Mouse (Mus musculus) myocyte (in vitro differentiated cells): Measurements from ENCODE around the gene Slc17a9. TPM values are rescaled to one million over a fixed set of nuclear protein-coding genes. Genes with fewer than 3 reads are reported as not detected.
A peak's percentile ranks its signal among the peaks of the same experiment; 100 is the strongest.

ENCODE experiments used
- H3K27me3 ChIP-seq: one replicate; pipeline ENCODE4 v1.6.1; 2011; ENCODE audit not compliant: control insufficient read depth, insufficient read depth, insufficient read length
- H3K36me3 ChIP-seq: one replicate; pipeline ENCODE4 v1.6.1; 2011; ENCODE audit not compliant: control insufficient read depth, insufficient read depth
- H3K4me2 ChIP-seq: one replicate; pipeline ENCODE4 v1.6.1; 2011; ENCODE audit warnings: low read depth, control low read depth
- H3K4me3 ChIP-seq: one replicate; pipeline ENCODE4 v1.5.1; 2011; ENCODE audit warnings: mild to moderate bottlenecking, control low read depth, moderate library complexity
- H3K79me2 ChIP-seq: one replicate; pipeline ENCODE4 v1.6.1; 2011; ENCODE audit not compliant: control insufficient read depth, insufficient read depth
- H3ac ChIP-seq: one replicate; pipeline ENCODE4 v1.6.1; 2011; ENCODE audit not compliant: control insufficient read depth, insufficient read length
- CEBPB ChIP-seq: IDR thresholded peaks from 2 replicates; pipeline ENCODE4 v1.6.1; 2011; ENCODE audit warnings: mild to moderate bottlenecking, moderate library complexity; ENCODE audit not compliant: poor library complexity, insufficient read depth, severe bottlenecking
- E2F4 ChIP-seq: IDR thresholded peaks from one replicate; pipeline ENCODE4 v1.6.1; 2011; ENCODE audit warnings: mild to moderate bottlenecking, control low read depth, moderate library complexity; ENCODE audit not compliant: insufficient read depth
- MAX ChIP-seq: IDR thresholded peaks from one replicate; pipeline ENCODE4 v1.6.1; 2011; ENCODE audit warnings: low read depth, mild to moderate bottlenecking, control low read depth
- MYOD1 ChIP-seq, 3 experiments: IDR thresholded peaks; one replicate each; pipeline ENCODE4 v1.6.1; 2011; ENCODE audit warnings: control low read depth in 2 of 3, low read depth in 2 of 3, mild to moderate bottlenecking in 2 of 3, moderate library complexity in 1 of 3; ENCODE audit not compliant: insufficient read length in 2 of 3, control insufficient read depth in 1 of 3
- MYOG ChIP-seq, 3 experiments: IDR thresholded peaks; one replicate each; pipeline ENCODE4 v1.6.1; 2011; ENCODE audit warnings: control low read depth in 2 of 3, low read depth in 2 of 3, mild to moderate bottlenecking in 2 of 3; ENCODE audit not compliant: insufficient read length in 2 of 3, control insufficient read depth in 1 of 3, insufficient read depth in 1 of 3
- POLR2A ChIP-seq: IDR thresholded peaks from one replicate; pipeline ENCODE4 v1.6.1; 2011; ENCODE audit warnings: low read depth, mild to moderate bottlenecking, control low read depth, moderate library complexity; ENCODE audit not compliant: insufficient read length
- POLR2AphosphoS2 ChIP-seq: IDR thresholded peaks from one replicate; pipeline ENCODE4 v1.6.1; 2011; ENCODE audit warnings: low read depth, control low read depth; ENCODE audit not compliant: insufficient read length
- REST ChIP-seq: IDR thresholded peaks from one replicate; pipeline ENCODE4 v1.6.1; 2011; ENCODE audit warnings: mild to moderate bottlenecking, control low read depth, moderate library complexity; ENCODE audit not compliant: insufficient read depth, insufficient read length
- SRF ChIP-seq: IDR thresholded peaks from one replicate; pipeline ENCODE4 v1.6.1; 2011; ENCODE audit warnings: low read depth; ENCODE audit not compliant: control insufficient read depth, insufficient read length
- TCF12 ChIP-seq: IDR thresholded peaks from one replicate; pipeline ENCODE4 v1.6.1; 2011; ENCODE audit warnings: mild to moderate bottlenecking, control low read depth; ENCODE audit not compliant: poor library complexity, insufficient read depth, severe bottlenecking
- TCF3 ChIP-seq: IDR thresholded peaks from one replicate; pipeline ENCODE4 v1.6.1; 2011; ENCODE audit warnings: low read depth, control low read depth; ENCODE audit not compliant: insufficient read length
- USF1 ChIP-seq: IDR thresholded peaks from one replicate; pipeline ENCODE4 v1.6.1; 2011; ENCODE audit warnings: low read depth, mild to moderate bottlenecking, control low read depth, moderate library complexity
- polyA plus RNA-seq: library from polyadenylated mRNA; unstranded; fragments of >200 nt; fragmentation: generic; extraction: Trizol; gene quantifications from one replicate; pipeline ENCODE4 v1.2.1, GENCODE M21; 2012; ENCODE audit warnings: missing spikeins

Slc17a9 gene
- polyA plus RNA-seq, 1 experiment: 0.22 TPM

- H3ac ChIP-seq: no peak overlapping the region
- no peak overlapping the region for H3K4me2 ChIP-seq
- TF ChIP-seq TCF12 (no peak), POLR2AphosphoS2 (no peak), REST (no peak), MAX (no peak), E2F4 (no peak), SRF (no peak), USF1 (no peak), MYOD1 (IDR thresholded peaks at IDR 0.05; ENCODE audit: control insufficient read depth in 1 of 3, insufficient read length in 2 of 3, low read depth in 2 of 3) (no peak), MYOG (IDR thresholded peaks at IDR 0.05; ENCODE audit: control insufficient read depth in 1 of 3, insufficient read depth in 1 of 3, insufficient read length in 2 of 3, low read depth in 2 of 3) (no peak), TCF3 (no peak), CEBPB (no peak), POLR2A (no peak)
- H3K4me3 ChIP-seq: no peak overlapping the region
- no peaks in the 10 kb centered on the region for H3K36me3 ChIP-seq
- peaks cover 8% of the 10 kb centered on the region for H3K27me3 ChIP-seq
- no peaks in the 10 kb centered on the region for H3K79me2 ChIP-seq
These were observed 30.1 kb downstream of the Slc17a9 start for GRCm38 (mm10) chr2:180754976-180755688.

- Histone ChIP-seq H3K27me3 (peaks cover 8% of the 10 kb centered on the region), H3K36me3 (no peaks in the 10 kb centered on the region), H3K4me3 (no peak overlapping the region), H3ac (no peak overlapping the region), H3K79me2 (no peaks in the 10 kb centered on the region), H3K4me2 (no peak overlapping the region)
- TF ChIP-seq POLR2AphosphoS2 (no peak), TCF3 (no peak), CEBPB (no peak), POLR2A (no peak), SRF (no peak), MYOG (IDR thresholded peaks at IDR 0.05; ENCODE audit: control insufficient read depth in 1 of 3, insufficient read depth in 1 of 3, insufficient read length in 2 of 3, low read depth in 2 of 3) (peak in 1 of 3 experiments; percentile 18), REST (peak; percentile 99)
These were observed 30.8 kb downstream of the Slc17a9 start for GRCm38 (mm10) chr2:180755896-180756295.

GRCm38 (mm10) chr2:180756786-180757185, 31.7 kb downstream of the Slc17a9 start:
- no peaks in the 10 kb centered on the region for H3K79me2 ChIP-seq
- H3K36me3 ChIP-seq: no peaks in the 10 kb centered on the region
- H3ac ChIP-seq: no peak overlapping the region
- no peak overlapping the region for H3K4me3 ChIP-seq
- no peak overlapping the region for H3K4me2 ChIP-seq
- no peak for TF ChIP-seq USF1
- no peak for TF ChIP-seq REST
- H3K27me3 ChIP-seq: peaks cover 12% of the 10 kb centered on the region

- Histone ChIP-seq H3K79me2 (no peaks in the 10 kb centered on the region), H3K27me3 (peaks cover 19% of the 10 kb centered on the region), H3K4me2 (no peak overlapping the region), H3ac (no peak overlapping the region), H3K4me3 (no peak overlapping the region), H3K36me3 (no peaks in the 10 kb centered on the region)
- TF ChIP-seq CEBPB (no peak), USF1 (no peak), TCF12 (no peak), POLR2A (no peak)
These were observed 33.6 kb downstream of the Slc17a9 start for GRCm38 (mm10) chr2:180758513-180759263.

GRCm38 (mm10) chr2:180764986-180765385, 39.9 kb downstream of the Slc17a9 start:
- Histone ChIP-seq H3K79me2 (no peaks in the 10 kb centered on the region), H3K27me3 (peaks cover 40% of the 10 kb centered on the region), H3K4me2 (no peak overlapping the region), H3ac (no peak overlapping the region), H3K4me3 (no peak overlapping the region), H3K36me3 (no peaks in the 10 kb centered on the region)
- TF ChIP-seq TCF12 (no peak), SRF (no peak), MAX (no peak), POLR2AphosphoS2 (no peak), MYOD1 (IDR thresholded peaks at IDR 0.05; ENCODE audit: control insufficient read depth in 1 of 3, insufficient read length in 2 of 3, low read depth in 2 of 3) (no peak), POLR2A (no peak), USF1 (no peak), TCF3 (no peak)
